Mouse (Mus musculus) olfactory bulb, adult 2 months (tissue): ENCODE measurements around the gene Pam.

Source experiments
- CTCF ChIP-seq: fragments of 200-500 bp; IDR thresholded peaks from 2 replicates; pipeline ENCODE4 v1.5.1; 2012; ENCODE audit warnings: low read depth, mild to moderate bottlenecking, low read length, moderate library complexity; ENCODE audit not compliant: insufficient read depth
- POLR2A ChIP-seq: fragments of 200-500 bp; IDR thresholded peaks from 2 replicates; pipeline ENCODE4 v1.6.1; 2012; ENCODE audit warnings: mild to moderate bottlenecking, low read depth, low read length, moderate library complexity; ENCODE audit not compliant: insufficient read depth

- TF ChIP-seq CTCF (no peak), POLR2A (no peak)
These were observed 135.3 kb downstream of the Pam start for GRCm38 (mm10) chr1:97960124-97960523.
